Comparison of ENCODE assay signal across 8 mouse cellular contexts in the genomic region with DNA sequence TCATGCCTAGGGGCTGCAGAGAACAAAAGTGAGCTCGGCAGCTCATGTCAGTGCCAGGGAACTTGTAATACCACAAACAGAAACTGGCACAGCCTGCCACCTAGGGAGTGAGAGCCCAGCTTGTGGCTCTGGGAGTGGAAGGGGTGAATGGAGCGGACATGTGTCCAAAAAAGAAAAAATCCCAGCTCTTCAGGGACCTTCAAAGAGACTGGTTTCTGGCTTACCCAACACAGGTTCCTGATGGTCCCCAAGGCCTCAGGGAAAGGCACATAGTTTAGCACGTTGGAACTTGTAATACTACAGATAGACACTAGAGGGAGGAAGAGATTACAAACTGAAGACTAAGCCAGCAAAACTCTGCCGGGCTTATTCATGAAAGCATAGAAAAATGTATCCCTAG.
A peak's percentile ranks its signal among the peaks of the same experiment; 100 is the strongest.
DNase-seq lines count a peak whose midpoint lies in the region; ATAC-seq and TF ChIP-seq lines count a peak whose summit lies in the region.
"Had no signal": no experiment of that assay in that cellular context is flagged by ENCODE, and none has a peak within 500 bp of the region (broad histone marks: within the 10 kb centered on the region; RNA-seq: fewer than 3 reads in every experiment).

No protein-coding gene starts in this region.

- peak; percentile 14 to 26 (median 24) for DNase-seq in liver, embryonic 14.5 days (ENCODE audit: low read depth in 3 of 3, low spot score in 3 of 3)
- DNase-seq in NIH3T3 (ENCODE audit: low read depth), result peak; percentile 76
- DNase-seq in kidney, postnatal 10 days, result peak; percentile 6
- DNase-seq in yolk sac, embryonic 10.5 days (ENCODE audit: low spot score), result peak; percentile 18
- DNase-seq in layer of hippocampus, adult 11-12 months (ENCODE audit: low spot score), result no peak

- TF ChIP-seq POLR2A in cortical plate, adult 2 months (IDR thresholded peaks at IDR 0.05; ENCODE audit: extremely low read depth, insufficient read depth, low read length), result no peak

- peak; percentile 57 for TF ChIP-seq CTCF in liver, embryonic 14.5 days (IDR thresholded peaks at IDR 0.05; ENCODE audit: low read depth)
- peak; percentile 22; the same call in 1 of the 2 replicates for TF ChIP-seq CTCF in cortical plate, adult 2 months (IDR thresholded peaks at IDR 0.05; ENCODE audit: extremely low read depth, insufficient read depth, low read length)

- no peaks in the 10 kb centered on the region for H3K9me3 ChIP-seq in liver, embryonic 14.5 days (ENCODE audit: control insufficient read depth, low read length)
- no peaks in the 10 kb centered on the region for H3K9me3 ChIP-seq in liver, embryonic 12.5 days (replicated peaks)
- H3K9me3 ChIP-seq: hindbrain, embryonic 15.5 days had no signal

- no peaks in the 10 kb centered on the region for H3K36me3 ChIP-seq in liver, embryonic 14.5 days (replicated peaks; ENCODE audit: control insufficient read depth, insufficient read depth, low read depth)
- no peaks in the 10 kb centered on the region for H3K36me3 ChIP-seq in liver, embryonic 12.5 days
- H3K36me3 ChIP-seq: hindbrain, embryonic 15.5 days had no signal

- H3K27ac ChIP-seq in liver, embryonic 14.5 days, result no peak overlapping the region
- H3K27ac ChIP-seq in liver, embryonic 12.5 days, result no peak overlapping the region
- H3K27ac ChIP-seq in cortical plate, adult 2 months (ENCODE audit: insufficient read depth, low read length), result no peak overlapping the region
- H3K27ac ChIP-seq: hindbrain, embryonic 15.5 days had no signal

- no peak overlapping the region for H3K4me2 ChIP-seq in liver, embryonic 14.5 days (ENCODE audit: low read depth)
- no peak overlapping the region for H3K4me2 ChIP-seq in liver, embryonic 12.5 days
- H3K4me2 ChIP-seq: hindbrain, embryonic 15.5 days had no signal

- 18% methylated on average over 4 of the region's 4 CpGs for WGBS in liver, embryonic 14.5 days (ENCODE audit: insufficient replicate concordance)
- 18% methylated on average over 4 of the region's 4 CpGs for WGBS in liver, embryonic 12.5 days (ENCODE audit: insufficient replicate concordance)

- H3K4me1 ChIP-seq in liver, embryonic 14.5 days (replicated peaks; ENCODE audit: control insufficient read depth in 2 of 2, insufficient read depth in 2 of 2, low read length in 1 of 2), result no peaks in the 10 kb centered on the region
- H3K4me1 ChIP-seq in liver, embryonic 12.5 days, result no peaks in the 10 kb centered on the region
- H3K4me1 ChIP-seq in cortical plate, adult 2 months (ENCODE audit: control insufficient read depth, insufficient read depth, low read length), result no peaks in the 10 kb centered on the region
- H3K4me1 ChIP-seq: hindbrain, embryonic 15.5 days had no signal

- no peaks in the 10 kb centered on the region for H3K27me3 ChIP-seq in liver, embryonic 14.5 days (ENCODE audit: control insufficient read depth, insufficient read depth, low read length)
- no peaks in the 10 kb centered on the region for H3K27me3 ChIP-seq in liver, embryonic 12.5 days (replicated peaks)
- H3K27me3 ChIP-seq: hindbrain, embryonic 15.5 days had no signal

- no peak for TF ChIP-seq EP300 in liver, embryonic 14.5 days (IDR thresholded peaks at IDR 0.05; ENCODE audit: low read depth)

- H3K4me3 ChIP-seq in liver, embryonic 14.5 days (ENCODE audit: insufficient read depth in 1 of 2, low read depth in 2 of 2, low read length in 2 of 2), result no peak overlapping the region
- H3K4me3 ChIP-seq in liver, embryonic 12.5 days, result no peak overlapping the region
- H3K4me3 ChIP-seq in cortical plate, adult 2 months (ENCODE audit: insufficient read depth, low read length), result no peak overlapping the region
- H3K4me3 ChIP-seq: hindbrain, embryonic 15.5 days had no signal

- no peak overlapping the region for H3K9ac ChIP-seq in liver, embryonic 14.5 days (replicated peaks)
- no peak overlapping the region for H3K9ac ChIP-seq in liver, embryonic 12.5 days
- H3K9ac ChIP-seq: hindbrain, embryonic 15.5 days had no signal

- no peak for ATAC-seq in liver, embryonic 14.5 days (ENCODE audit: insufficient read depth)
- no peak for ATAC-seq in liver, embryonic 12.5 days
